Mouse (Mus musculus) myocyte (in vitro differentiated cells): ENCODE results near the gene Spata33.

Experiments
- CEBPB ChIP-seq: IDR thresholded peaks from 2 replicates; pipeline ENCODE4 v1.6.1; 2011; ENCODE audit warnings: mild to moderate bottlenecking, moderate library complexity; ENCODE audit not compliant: poor library complexity, insufficient read depth, severe bottlenecking
- E2F4 ChIP-seq: IDR thresholded peaks from one replicate; pipeline ENCODE4 v1.6.1; 2011; ENCODE audit warnings: mild to moderate bottlenecking, control low read depth, moderate library complexity; ENCODE audit not compliant: insufficient read depth
- MAX ChIP-seq: IDR thresholded peaks from one replicate; pipeline ENCODE4 v1.6.1; 2011; ENCODE audit warnings: low read depth, mild to moderate bottlenecking, control low read depth
- MYOD1 ChIP-seq, 3 experiments: IDR thresholded peaks; one replicate each; pipeline ENCODE4 v1.6.1; 2011; ENCODE audit warnings: control low read depth in 2 of 3, low read depth in 2 of 3, mild to moderate bottlenecking in 2 of 3, moderate library complexity in 1 of 3; ENCODE audit not compliant: insufficient read length in 2 of 3, control insufficient read depth in 1 of 3
- MYOG ChIP-seq, 3 experiments: IDR thresholded peaks; one replicate each; pipeline ENCODE4 v1.6.1; 2011; ENCODE audit warnings: control low read depth in 2 of 3, low read depth in 2 of 3, mild to moderate bottlenecking in 2 of 3; ENCODE audit not compliant: insufficient read length in 2 of 3, control insufficient read depth in 1 of 3, insufficient read depth in 1 of 3
- POLR2A ChIP-seq: IDR thresholded peaks from one replicate; pipeline ENCODE4 v1.6.1; 2011; ENCODE audit warnings: low read depth, mild to moderate bottlenecking, control low read depth, moderate library complexity; ENCODE audit not compliant: insufficient read length
- SRF ChIP-seq: IDR thresholded peaks from one replicate; pipeline ENCODE4 v1.6.1; 2011; ENCODE audit warnings: low read depth; ENCODE audit not compliant: control insufficient read depth, insufficient read length
- TCF12 ChIP-seq: IDR thresholded peaks from one replicate; pipeline ENCODE4 v1.6.1; 2011; ENCODE audit warnings: mild to moderate bottlenecking, control low read depth; ENCODE audit not compliant: poor library complexity, insufficient read depth, severe bottlenecking
- TCF3 ChIP-seq: IDR thresholded peaks from one replicate; pipeline ENCODE4 v1.6.1; 2011; ENCODE audit warnings: low read depth, control low read depth; ENCODE audit not compliant: insufficient read length
- USF1 ChIP-seq: IDR thresholded peaks from one replicate; pipeline ENCODE4 v1.6.1; 2011; ENCODE audit warnings: low read depth, mild to moderate bottlenecking, control low read depth, moderate library complexity

GRCm38 (mm10) chr8:123199864-123200263 is 12.8 kb upstream of the Spata33 start:
- TF ChIP-seq POLR2A: no peak
- no peak for TF ChIP-seq TCF12
- TF ChIP-seq MYOD1 (IDR thresholded peaks at IDR 0.05; ENCODE audit: control insufficient read depth in 1 of 3, insufficient read length in 2 of 3, low read depth in 2 of 3): no peak
- no peak for TF ChIP-seq MYOG (IDR thresholded peaks at IDR 0.05; ENCODE audit: control insufficient read depth in 1 of 3, insufficient read depth in 1 of 3, insufficient read length in 2 of 3, low read depth in 2 of 3)
- TF ChIP-seq USF1: no peak
- TF ChIP-seq TCF3: no peak
- no peak for TF ChIP-seq E2F4
- no peak for TF ChIP-seq CEBPB
- no peak for TF ChIP-seq MAX
- TF ChIP-seq SRF: no peak
